Mouse (Mus musculus) CD4-positive, CD25-positive, alpha-beta regulatory T cell, adult 2 months (primary cell): ENCODE measurements around the gene Olfr819.
"Not testable (repeated sequence)": the region's sequence is repeated elsewhere in the genome, so short reads cannot be mapped to it uniquely, and the experiment has no call there.

Source experiments
- DNase-seq: peaks from one replicate; pipeline ENCODE4 v3.0.0-alpha.2; 2012; ENCODE audit warnings: low read depth, low spot score

Gene Olfr819

GRCm38 (mm10) chr10:129967166-129967565 is at the start of gene Olfr819:
Gene Olfr819, minus strand, starts transcription at chr10:129967266.
- not testable (repeated sequence) for DNase-seq

- no peak for DNase-seq
These were observed 45.3 kb upstream of the Olfr819 start, which contains the start of gene Olfr820 for GRCm38 (mm10) chr10:130012321-130012720. Gene Olfr820, plus strand, starts transcription at chr10:130012621.

- DNase-seq, result not testable (repeated sequence)
These were observed 38.3 kb upstream of the Olfr819 start for GRCm38 (mm10) chr10:130005366-130005765.

GRCm38 (mm10) chr10:130004104-130004503 is 37.0 kb upstream of the Olfr819 start:
- DNase-seq, result not testable (repeated sequence)

- DNase-seq, result not testable (repeated sequence)
These were observed 17.9 kb upstream of the Olfr819 start, which contains the start of gene Gm10310 for GRCm38 (mm10) chr10:129984962-129985361. Gene Gm10310, minus strand, starts transcription at chr10:129985062.

GRCm38 (mm10) chr10:129981867-129982266 is 14.8 kb upstream of the Olfr819 start:
- not testable (repeated sequence) for DNase-seq

- not testable (repeated sequence) for DNase-seq
These were observed 9.0 kb upstream of the Olfr819 start, which contains the start of gene Olfr247 for GRCm38 (mm10) chr10:129976040-129976439. Gene Olfr247, minus strand, starts transcription at chr10:129976140.

- DNase-seq, result not testable (repeated sequence)
These were observed 5.9 kb upstream of the Olfr819 start for GRCm38 (mm10) chr10:129972994-129973393.

- not testable (repeated sequence) for DNase-seq
These were observed 834 bp downstream of the Olfr819 start for GRCm38 (mm10) chr10:129966232-129966631.

- no peak for DNase-seq
These were observed 18.1 kb downstream of the Olfr819 start, which contains the start of gene Olfr818 for GRCm38 (mm10) chr10:129949000-129949399. Gene Olfr818, minus strand, starts transcription at chr10:129949100.

GRCm38 (mm10) chr10:129915497-129915896 is 51.6 kb downstream of the Olfr819 start, which contains the start of gene Olfr816:
Gene Olfr816, minus strand, starts transcription at chr10:129915597.
- DNase-seq, result no peak
